Mouse (Mus musculus): Measurements from ENCODE around the gene Magi2. TPM values are rescaled to one million over a fixed set of nuclear protein-coding genes. Genes with fewer than 3 reads are reported as not detected.

The Magi2 gene
- polyA plus RNA-seq, 1 experiment from 2014 or later = 6.1 TPM

- H3K4me2 ChIP-seq (ENCODE audit: low read depth) = no peak overlapping the region
- H3K36me3 ChIP-seq (ENCODE audit: control insufficient read depth, insufficient read depth, low read length) = no peaks in the 10 kb centered on the region
- no peak overlapping the region for H3K9ac ChIP-seq (ENCODE audit: low read length)
- H3K27me3 ChIP-seq (ENCODE audit: control insufficient read depth, insufficient read depth, low read length) = no peaks in the 10 kb centered on the region
- H3K9me3 ChIP-seq (ENCODE audit: control insufficient read depth, low read length) = no peaks in the 10 kb centered on the region
- no peaks in the 10 kb centered on the region for H3K4me1 ChIP-seq (ENCODE audit: control insufficient read depth, insufficient read depth, low read length)
- H3K27ac ChIP-seq (ENCODE audit: low read depth, low read length) = no peak overlapping the region
- DNase-seq (ENCODE audit: low spot score) = no peak
- no peak overlapping the region for H3K4me3 ChIP-seq (ENCODE audit: low read depth, low read length)
- no peak for ATAC-seq (ENCODE audit: insufficient read depth, low FRiP score, low TSS enrichment)
These were observed 877.0 kb downstream of the Magi2 start for GRCm38 (mm10) chr5:20103869-20104268.

- H3K9me3 ChIP-seq (ENCODE audit: control insufficient read depth, low read length) = no peaks in the 10 kb centered on the region
- no peaks in the 10 kb centered on the region for H3K27me3 ChIP-seq (ENCODE audit: control insufficient read depth, insufficient read depth, low read length)
- H3K4me1 ChIP-seq (ENCODE audit: control insufficient read depth, insufficient read depth, low read length) = no peaks in the 10 kb centered on the region
- no peaks in the 10 kb centered on the region for H3K36me3 ChIP-seq (ENCODE audit: control insufficient read depth, insufficient read depth, low read length)
- DNase-seq (ENCODE audit: low spot score) (no peak), ATAC-seq (ENCODE audit: insufficient read depth, low FRiP score, low TSS enrichment) (no peak)
- no peak overlapping the region for H3K4me2 ChIP-seq (ENCODE audit: low read depth)
- no peak overlapping the region for H3K4me3 ChIP-seq (ENCODE audit: low read depth, low read length)
- no peak overlapping the region for H3K9ac ChIP-seq (ENCODE audit: low read length)
- WGBS = 66% methylated on average over 3 of the region's 3 CpGs
- no peak overlapping the region for H3K27ac ChIP-seq (ENCODE audit: low read depth, low read length)
These were observed 877.7 kb downstream of the Magi2 start for GRCm38 (mm10) chr5:20104496-20104895.

- Histone ChIP-seq H3K9ac (ENCODE audit: low read length) (no peak overlapping the region), H3K27ac (ENCODE audit: low read depth, low read length) (no peak overlapping the region), H3K4me1 (ENCODE audit: control insufficient read depth, insufficient read depth, low read length) (no peaks in the 10 kb centered on the region), H3K27me3 (ENCODE audit: control insufficient read depth, insufficient read depth, low read length) (no peaks in the 10 kb centered on the region), H3K9me3 (ENCODE audit: control insufficient read depth, low read length) (no peaks in the 10 kb centered on the region), H3K36me3 (ENCODE audit: control insufficient read depth, insufficient read depth, low read length) (no peaks in the 10 kb centered on the region), H3K4me3 (ENCODE audit: low read depth, low read length) (no peak overlapping the region), H3K4me2 (ENCODE audit: low read depth) (no peak overlapping the region)
- ATAC-seq (ENCODE audit: insufficient read depth, low FRiP score, low TSS enrichment) = no peak
- DNase-seq (ENCODE audit: low spot score) = no peak
- WGBS = 87% methylated on average over 3 of the region's 3 CpGs
These were observed 882.7 kb downstream of the Magi2 start for GRCm38 (mm10) chr5:20109496-20109895.

GRCm38 (mm10) chr5:20117156-20117555 is 890.3 kb downstream of the Magi2 start:
- Histone ChIP-seq H3K36me3 (ENCODE audit: control insufficient read depth, insufficient read depth, low read length) (no peaks in the 10 kb centered on the region), H3K4me1 (ENCODE audit: control insufficient read depth, insufficient read depth, low read length) (no peaks in the 10 kb centered on the region), H3K4me2 (ENCODE audit: low read depth) (no peak overlapping the region), H3K4me3 (ENCODE audit: low read depth, low read length) (no peak overlapping the region), H3K27ac (ENCODE audit: low read depth, low read length) (no peak overlapping the region), H3K27me3 (ENCODE audit: control insufficient read depth, insufficient read depth, low read length) (no peaks in the 10 kb centered on the region), H3K9me3 (ENCODE audit: control insufficient read depth, low read length) (no peaks in the 10 kb centered on the region), H3K9ac (ENCODE audit: low read length) (no peak overlapping the region)
- ATAC-seq (ENCODE audit: insufficient read depth, low FRiP score, low TSS enrichment) = no peak
- 90% methylated on average over 3 of the region's 3 CpGs for WGBS
- DNase-seq (ENCODE audit: low spot score) = no peak

GRCm38 (mm10) chr5:20140235-20140634 is 913.4 kb downstream of the Magi2 start:
- 0 out of 2 replicates have a peak, but pooled peaks have one; percentile 3 for ATAC-seq (ENCODE audit: insufficient read depth, low FRiP score, low TSS enrichment)
- Histone ChIP-seq H3K4me1 (ENCODE audit: control insufficient read depth, insufficient read depth, low read length) (no peaks in the 10 kb centered on the region), H3K27me3 (ENCODE audit: control insufficient read depth, insufficient read depth, low read length) (no peaks in the 10 kb centered on the region), H3K36me3 (ENCODE audit: control insufficient read depth, insufficient read depth, low read length) (no peaks in the 10 kb centered on the region), H3K4me3 (ENCODE audit: low read depth, low read length) (no peak overlapping the region), H3K9me3 (ENCODE audit: control insufficient read depth, low read length) (no peaks in the 10 kb centered on the region), H3K9ac (ENCODE audit: low read length) (no peak overlapping the region), H3K4me2 (ENCODE audit: low read depth) (no peak overlapping the region), H3K27ac (ENCODE audit: low read depth, low read length) (no peak overlapping the region)
- 75% methylated on average over 2 of the region's 2 CpGs for WGBS
- no peak for DNase-seq (ENCODE audit: low spot score)

GRCm38 (mm10) chr5:20140662-20141444 is 914.0 kb downstream of the Magi2 start:
- 61% methylated on average over 10 of the region's 10 CpGs for WGBS
- H3K27ac ChIP-seq (ENCODE audit: low read depth, low read length) = no peak overlapping the region
- H3K4me3 ChIP-seq (ENCODE audit: low read depth, low read length) = no peak overlapping the region
- no peaks in the 10 kb centered on the region for H3K36me3 ChIP-seq (ENCODE audit: control insufficient read depth, insufficient read depth, low read length)
- ATAC-seq (ENCODE audit: insufficient read depth, low FRiP score, low TSS enrichment) (peak; percentile 33; the same call in 1 of the 2 replicates), DNase-seq (ENCODE audit: low spot score) (no peak)
- H3K9me3 ChIP-seq (ENCODE audit: control insufficient read depth, low read length) = no peaks in the 10 kb centered on the region
- no peak overlapping the region for H3K4me2 ChIP-seq (ENCODE audit: low read depth)
- H3K9ac ChIP-seq (ENCODE audit: low read length) = no peak overlapping the region
- H3K27me3 ChIP-seq (ENCODE audit: control insufficient read depth, insufficient read depth, low read length) = no peaks in the 10 kb centered on the region
- H3K4me1 ChIP-seq (ENCODE audit: control insufficient read depth, insufficient read depth, low read length) = no peaks in the 10 kb centered on the region

- no peak overlapping the region for H3K9ac ChIP-seq (ENCODE audit: low read length)
- 64% methylated on average over 3 of the region's 3 CpGs for WGBS
- ATAC-seq (ENCODE audit: insufficient read depth, low FRiP score, low TSS enrichment) (no peak), DNase-seq (ENCODE audit: low spot score) (no peak)
- no peak overlapping the region for H3K4me3 ChIP-seq (ENCODE audit: low read depth, low read length)
- H3K27ac ChIP-seq (ENCODE audit: low read depth, low read length) = no peak overlapping the region
- H3K36me3 ChIP-seq (ENCODE audit: control insufficient read depth, insufficient read depth, low read length) = no peaks in the 10 kb centered on the region
- H3K4me1 ChIP-seq (ENCODE audit: control insufficient read depth, insufficient read depth, low read length) = no peaks in the 10 kb centered on the region
- no peak overlapping the region for H3K4me2 ChIP-seq (ENCODE audit: low read depth)
- no peaks in the 10 kb centered on the region for H3K27me3 ChIP-seq (ENCODE audit: control insufficient read depth, insufficient read depth, low read length)
- H3K9me3 ChIP-seq (ENCODE audit: control insufficient read depth, low read length) = no peaks in the 10 kb centered on the region
These were observed 926.7 kb downstream of the Magi2 start for GRCm38 (mm10) chr5:20153359-20154125.

- Histone ChIP-seq H3K9me3 (ENCODE audit: control insufficient read depth, low read length) (no peaks in the 10 kb centered on the region), H3K4me3 (ENCODE audit: low read depth, low read length) (no peak overlapping the region), H3K27me3 (ENCODE audit: control insufficient read depth, insufficient read depth, low read length) (no peaks in the 10 kb centered on the region), H3K4me1 (ENCODE audit: control insufficient read depth, insufficient read depth, low read length) (0 out of 2 replicates have a peak, but pooled peaks cover 2% of the 10 kb centered on the region), H3K9ac (ENCODE audit: low read length) (no peak overlapping the region; the same call in 1 of the 2 replicates), H3K36me3 (ENCODE audit: control insufficient read depth, insufficient read depth, low read length) (no peaks in the 10 kb centered on the region), H3K27ac (ENCODE audit: low read depth, low read length) (peak overlapping the region; percentile 42), H3K4me2 (ENCODE audit: low read depth) (no peak overlapping the region)
- WGBS = 28% methylated on average over 5 of the region's 5 CpGs
- ATAC-seq (ENCODE audit: insufficient read depth, low FRiP score, low TSS enrichment) (peak; percentile 94), DNase-seq (ENCODE audit: low spot score) (peak; percentile 70)
These were observed 969.9 kb downstream of the Magi2 start for GRCm38 (mm10) chr5:20196765-20197164.
